Mouse (Mus musculus) lung, embryonic 14.5 days (tissue): ENCODE measurements at regions not wholly inside any gene's neighbourhood (a gene's known extent, or its start where the extent isn't known, plus 50 kb on each side); places are given as distances from the start of the nearest gene placed in this dataset.

Experiments
- ATAC-seq: fragments of 200-750 bp; cut with Nextera tagmentation; 2 replicates; pipeline ENCODE4 v1.8.0; 2017; ENCODE audit warnings: mild to moderate bottlenecking, moderate TSS enrichment, moderate library complexity; ENCODE audit not compliant: insufficient read depth
- DNase-seq: peaks from one replicate; pipeline ENCODE4 v3.0.0-alpha.2; 2015
- H3K27ac ChIP-seq: fragments of 300-500 bp; sonication (generic); 2 replicates; pipeline ENCODE4 v1.5.1; 2014; ENCODE audit warnings: low read depth, mild to moderate bottlenecking, moderate library complexity
- H3K27me3 ChIP-seq: fragments of 300-500 bp; sonication (generic); 2 replicates; pipeline ENCODE4 v1.6.1; 2014; ENCODE audit warnings: low read length, control low read depth; ENCODE audit not compliant: insufficient read depth
- H3K36me3 ChIP-seq: fragments of 300-500 bp; sonication (generic); 2 replicates; pipeline ENCODE4 v1.6.1; 2014; ENCODE audit warnings: control low read depth; ENCODE audit not compliant: insufficient read depth
- H3K4me1 ChIP-seq: fragments of 300-500 bp; sonication (generic); 2 replicates; pipeline ENCODE4 v1.6.1; 2014; ENCODE audit warnings: antibody characterized with exemption, control low read depth; ENCODE audit not compliant: insufficient read depth
- H3K4me2 ChIP-seq: fragments of 300-500 bp; sonication (generic); 2 replicates; pipeline ENCODE4 v1.6.1; 2014; ENCODE audit warnings: mild to moderate bottlenecking
- H3K4me3 ChIP-seq: fragments of 300-500 bp; sonication (generic); 2 replicates; pipeline ENCODE4 v1.5.1; 2014; ENCODE audit warnings: low read depth, low read length
- H3K9ac ChIP-seq: fragments of 300-500 bp; sonication (generic); 2 replicates; pipeline ENCODE4 v1.6.1; 2014
- H3K9me3 ChIP-seq: fragments of 300-500 bp; sonication (generic); 2 replicates; pipeline ENCODE4 v1.6.1; 2016; ENCODE audit warnings: low read depth, low read length, control low read depth
- CTCF ChIP-seq: IDR thresholded peaks from 2 replicates; pipeline ENCODE4 v1.5.1; 2016; ENCODE audit warnings: antibody characterized with exemption, low read depth
- WGBS: fragments of 180-500 bp; shearing (Covaris S2); extraction: QIAGEN DNeasy Blood & Tissue Kit; methylation state at CpG from one replicate; pipeline ENCODE4 v1.1.7; 2014; 5-methylcytosine and 5-hydroxymethylcytosine counted together

- Histone ChIP-seq H3K4me1 (no peaks in the 10 kb centered on the region), H3K27ac (no peak overlapping the region), H3K9ac (no peak overlapping the region), H3K36me3 (no peaks in the 10 kb centered on the region), H3K4me3 (no peak overlapping the region), H3K9me3 (no peaks in the 10 kb centered on the region), H3K4me2 (no peak overlapping the region), H3K27me3 (no peaks in the 10 kb centered on the region)
- WGBS, result 60% methylated on average over 3 of the region's 3 CpGs
- no peak for DNase-seq
- TF ChIP-seq CTCF, result no peak
- ATAC-seq, result no peak
Measured at GRCm38 (mm10) chr10:96866468-96866867, 249.7 kb downstream of the Btg1 start.

GRCm38 (mm10) chr10:96871559-96872160 is 254.9 kb downstream of the Btg1 start:
- Histone ChIP-seq H3K27me3 (no peaks in the 10 kb centered on the region), H3K36me3 (no peaks in the 10 kb centered on the region), H3K4me3 (no peak overlapping the region), H3K27ac (no peak overlapping the region), H3K4me2 (no peak overlapping the region), H3K9ac (no peak overlapping the region), H3K9me3 (no peaks in the 10 kb centered on the region), H3K4me1 (no peaks in the 10 kb centered on the region)
- no peak for ATAC-seq
- TF ChIP-seq CTCF, result no peak
- 72% methylated on average over 7 of the region's 7 CpGs for WGBS
- DNase-seq, result no peak

GRCm38 (mm10) chr10:96874646-96875045 is 257.8 kb downstream of the Btg1 start:
- Histone ChIP-seq H3K9me3 (no peaks in the 10 kb centered on the region), H3K9ac (no peak overlapping the region), H3K27ac (no peak overlapping the region), H3K4me1 (no peaks in the 10 kb centered on the region), H3K27me3 (no peaks in the 10 kb centered on the region), H3K4me2 (no peak overlapping the region), H3K4me3 (no peak overlapping the region), H3K36me3 (no peaks in the 10 kb centered on the region)
- DNase-seq (no peak), ATAC-seq (no peak)
- TF ChIP-seq CTCF, result no peak
- 88% methylated on average over 1 of the region's 1 CpGs for WGBS

GRCm38 (mm10) chr10:96875676-96876075 is 258.9 kb downstream of the Btg1 start:
- DNase-seq, result peak; percentile 59
- peak; percentile 38; the same call in 1 of the 2 replicates for ATAC-seq
- H3K36me3 ChIP-seq, result no peaks in the 10 kb centered on the region

GRCm38 (mm10) chr10:96879425-96879824 is 262.6 kb downstream of the Btg1 start:
- ATAC-seq (no peak), DNase-seq (no peak)
- no peak overlapping the region for H3K4me3 ChIP-seq
- no peaks in the 10 kb centered on the region for H3K27me3 ChIP-seq
- no peaks in the 10 kb centered on the region for H3K4me1 ChIP-seq
- 85% methylated on average over 2 of the region's 2 CpGs for WGBS
- no peak for TF ChIP-seq CTCF
- H3K27ac ChIP-seq, result no peak overlapping the region
- no peak overlapping the region for H3K4me2 ChIP-seq
- H3K36me3 ChIP-seq, result no peaks in the 10 kb centered on the region
- H3K9ac ChIP-seq, result no peak overlapping the region
- no peaks in the 10 kb centered on the region for H3K9me3 ChIP-seq

More at GRCm38 (mm10) chr10:96875676-96876075, 258.9 kb downstream of the Btg1 start:
- Histone ChIP-seq H3K27me3 (no peaks in the 10 kb centered on the region), H3K4me3 (no peak overlapping the region), H3K4me1 (no peaks in the 10 kb centered on the region), H3K4me2 (no peak overlapping the region), H3K27ac (no peak overlapping the region), H3K9ac (no peak overlapping the region), H3K9me3 (no peaks in the 10 kb centered on the region)
- TF ChIP-seq CTCF, result no peak
- 46% methylated on average over 3 of the region's 3 CpGs for WGBS

GRCm38 (mm10) chr10:96880771-96881170 is 264.0 kb downstream of the Btg1 start:
- Histone ChIP-seq H3K27ac (no peak overlapping the region), H3K36me3 (no peaks in the 10 kb centered on the region), H3K4me1 (no peaks in the 10 kb centered on the region), H3K9me3 (no peaks in the 10 kb centered on the region), H3K4me3 (no peak overlapping the region), H3K4me2 (no peak overlapping the region), H3K9ac (no peak overlapping the region), H3K27me3 (no peaks in the 10 kb centered on the region)
- DNase-seq (no peak), ATAC-seq (no peak)
- no peak for TF ChIP-seq CTCF
- WGBS, result 69% methylated on average over 5 of the region's 5 CpGs

- no peak overlapping the region for H3K9ac ChIP-seq
- no peaks in the 10 kb centered on the region for H3K27me3 ChIP-seq
- DNase-seq (no peak), ATAC-seq (no peak)
- H3K4me2 ChIP-seq, result no peak overlapping the region
- WGBS, result 81% methylated on average over 5 of the region's 5 CpGs
- H3K9me3 ChIP-seq, result no peaks in the 10 kb centered on the region
- no peak overlapping the region for H3K27ac ChIP-seq
- no peak overlapping the region for H3K4me3 ChIP-seq
- no peak for TF ChIP-seq CTCF
- no peaks in the 10 kb centered on the region for H3K36me3 ChIP-seq
- no peaks in the 10 kb centered on the region for H3K4me1 ChIP-seq
Measured at GRCm38 (mm10) chr10:96881212-96881611, 264.4 kb downstream of the Btg1 start.
